Mouse (Mus musculus) midbrain, embryonic 12.5 days (tissue): ENCODE data around the gene Rhcg. TPM values are rescaled to one million over a fixed set of nuclear protein-coding genes. Genes with fewer than 3 reads are reported as not detected.

Source experiments
- polyA plus RNA-seq: library from polyadenylated mRNA; unstranded; fragments of >200 nt; fragmentation: Nextera tagmentation; extraction: Ambion mirVana; gene quantifications from 2 replicates; pipeline ENCODE4 v1.2.1, GENCODE M21; 2016

Gene Rhcg
- polyA plus RNA-seq, 1 experiment from 2014 or later, result 2.2 TPM

Other genes starting within 250 kb of the Rhcg start
- 0.98 and 2.2 TPM in 2 replicates for gene Rlbp1, start 230.6 kb downstream of the Rhcg start, polyA plus RNA-seq
- 13.9 and 14.3 TPM in 2 replicates for gene Fanci, start 225.7 kb downstream of the Rhcg start, polyA plus RNA-seq
- 41.2 and 44.5 TPM in 2 replicates for gene Polg, start 151.3 kb downstream of the Rhcg start, polyA plus RNA-seq
- gene Ticrr, start 42.5 kb upstream of the Rhcg start, polyA plus RNA-seq, result 14.4 and 15.0 TPM in 2 replicates
- 7.2 and 7.5 TPM in 2 replicates for gene Kif7, start 98.1 kb upstream of the Rhcg start, polyA plus RNA-seq
- not detected in 2 replicates for gene Plin1, start 115.2 kb upstream of the Rhcg start, polyA plus RNA-seq
- gene Pex11a, start 125.5 kb upstream of the Rhcg start, polyA plus RNA-seq, result 8.1 and 8.8 TPM in 2 replicates
- 0.13 and 0.34 TPM in 2 replicates for gene Wdr93, start 125.5 kb upstream of the Rhcg start, polyA plus RNA-seq
- not detected in 2 replicates for gene Mesp1, start 176.1 kb upstream of the Rhcg start, polyA plus RNA-seq
- gene Mesp2, start 193.1 kb upstream of the Rhcg start, polyA plus RNA-seq, result 0.20 and 0.46 TPM in 2 replicates
- gene Anpep, start 243.4 kb upstream of the Rhcg start, polyA plus RNA-seq, result 2.0 and 2.3 TPM in 2 replicates